Mouse (Mus musculus) mouse trophoblast stem cell (cell line): ENCODE data around the gene Sirt6.

ENCODE experiments used
- in situ Hi-C, 2 experiments: fragments of 300-500 bp; cut with MseI, MboI; formaldehyde crosslinking; loops; 2 replicates in 1 of 2; 3 replicates in 1 of 2; pipeline ENCODE4 v1.15.1; 2025

Sirt6 gene

DNA sequence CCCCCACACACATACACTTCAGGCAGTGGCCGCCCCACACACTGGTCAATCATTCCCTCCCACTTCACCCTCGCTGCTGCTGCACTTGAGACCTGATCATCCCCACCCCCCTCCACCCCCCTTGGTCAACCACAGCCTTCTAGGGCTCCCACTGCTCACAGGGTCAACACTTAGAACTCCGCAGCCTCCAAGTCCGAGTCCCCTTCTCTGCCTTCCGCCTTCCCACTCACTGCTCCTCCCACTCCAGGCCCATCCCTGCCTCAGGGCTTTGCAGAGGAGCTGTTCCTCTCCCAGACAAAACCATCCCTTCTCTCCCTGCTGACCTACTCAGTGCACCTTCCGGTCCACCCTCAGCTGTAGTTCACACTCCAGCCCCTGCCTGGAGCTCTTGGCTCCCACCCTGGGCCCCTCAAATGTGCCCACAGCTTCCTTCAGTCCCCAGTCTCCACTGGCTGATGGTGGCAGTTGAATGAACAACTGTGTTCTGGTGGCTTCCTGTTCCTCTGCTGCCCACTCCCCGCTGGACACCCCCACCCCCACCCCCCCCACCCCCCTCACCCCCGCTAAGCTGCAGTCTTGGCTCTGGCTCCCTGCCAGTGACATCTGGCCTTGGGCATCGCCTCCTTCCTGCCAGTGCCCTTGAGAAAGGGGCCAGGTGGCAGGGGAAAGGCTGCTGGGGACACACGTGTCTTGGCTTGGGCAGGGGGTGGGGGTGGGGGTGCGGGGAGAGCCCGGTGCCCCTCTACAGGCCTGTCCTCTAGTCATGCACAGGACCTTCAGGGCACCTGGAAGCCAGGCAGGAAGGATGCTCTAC is 30.3 kb downstream of the Sirt6 start:
- in situ Hi-C loops = no loop called here

DNA sequence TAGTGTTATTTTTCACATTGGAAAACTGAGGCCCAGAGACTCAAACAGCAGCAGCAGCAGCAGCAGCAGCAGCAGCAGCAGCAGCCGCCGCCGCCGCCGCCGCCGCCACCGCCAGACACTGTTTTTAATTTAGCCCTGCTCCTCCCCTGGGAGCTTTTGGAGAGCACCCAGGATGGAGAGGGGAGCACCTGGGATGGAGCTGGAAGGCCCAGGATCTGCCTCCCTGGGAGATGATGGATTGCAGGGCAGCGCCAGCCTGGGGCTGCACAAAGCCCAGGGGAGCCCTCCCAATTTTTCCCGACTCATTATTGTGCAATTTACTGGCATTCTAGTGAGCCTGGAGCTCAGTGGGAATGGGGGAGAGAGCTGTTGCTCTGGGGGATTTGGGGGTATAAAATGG is 31.0 kb downstream of the Sirt6 start:
- in situ Hi-C loops = no loop called here

DNA sequence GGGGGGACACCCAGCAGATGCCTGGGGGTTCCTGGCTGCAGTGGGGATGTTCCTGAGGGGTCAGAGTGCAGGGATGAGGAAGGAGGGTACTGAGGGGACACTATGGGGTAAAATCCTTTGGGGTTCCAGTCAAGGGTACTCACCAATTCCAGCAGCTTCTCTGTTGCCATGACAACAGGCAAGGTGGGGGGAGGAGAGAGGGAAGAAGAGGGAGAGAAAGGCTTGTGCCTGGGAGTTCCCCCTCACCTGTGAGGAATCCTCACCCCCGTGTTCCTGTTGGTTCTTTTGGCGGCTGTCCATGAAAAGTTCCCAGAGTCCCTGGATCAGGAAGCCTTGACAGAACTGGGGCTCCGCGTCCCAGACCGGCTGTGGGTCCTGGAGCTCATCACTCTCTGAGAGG is 32.0 kb downstream of the Sirt6 start:
- in situ Hi-C loops = no loop called here

DNA sequence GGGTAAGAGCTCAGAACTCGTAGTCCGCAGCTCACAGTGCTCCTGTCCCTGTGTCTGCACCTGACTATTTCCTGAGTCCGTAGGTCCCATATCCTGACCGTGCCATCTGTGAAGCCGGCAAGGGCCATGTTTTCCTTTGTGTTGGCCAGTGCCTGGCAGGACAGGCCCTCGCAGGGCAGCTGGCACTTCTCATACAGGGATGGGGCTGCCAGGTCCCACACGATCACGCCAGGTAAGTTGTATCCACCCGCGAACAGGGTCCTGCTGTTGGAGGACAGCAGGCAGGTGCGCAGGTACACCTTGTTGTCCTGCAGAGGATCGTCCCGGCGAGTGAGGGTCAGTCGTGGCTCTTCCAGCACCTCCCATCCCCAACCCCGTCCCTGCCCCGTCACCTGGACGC is 33.7 kb downstream of the Sirt6 start:
- in situ Hi-C loops = no loop called here

DNA sequence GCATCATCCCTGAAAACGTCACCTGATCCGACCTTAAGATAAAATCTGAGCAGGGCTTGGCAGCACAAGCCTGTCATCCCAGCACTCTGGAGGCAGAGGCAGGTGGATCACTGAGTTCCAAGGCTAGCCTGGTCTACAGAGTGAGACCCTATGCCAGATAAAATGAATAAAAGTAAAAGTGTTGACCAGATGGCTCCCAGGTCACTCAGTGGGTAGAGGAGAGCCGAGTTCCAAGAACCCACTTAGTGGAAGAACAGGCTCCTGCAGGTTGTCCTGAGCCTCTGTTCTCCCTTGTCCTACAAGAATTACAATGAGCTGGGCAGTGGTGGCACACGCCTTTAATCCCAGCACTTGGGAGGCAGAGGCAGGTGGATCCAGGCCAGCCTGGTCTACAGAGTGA is 34.4 kb downstream of the Sirt6 start:
- in situ Hi-C loops = no loop called here

DNA sequence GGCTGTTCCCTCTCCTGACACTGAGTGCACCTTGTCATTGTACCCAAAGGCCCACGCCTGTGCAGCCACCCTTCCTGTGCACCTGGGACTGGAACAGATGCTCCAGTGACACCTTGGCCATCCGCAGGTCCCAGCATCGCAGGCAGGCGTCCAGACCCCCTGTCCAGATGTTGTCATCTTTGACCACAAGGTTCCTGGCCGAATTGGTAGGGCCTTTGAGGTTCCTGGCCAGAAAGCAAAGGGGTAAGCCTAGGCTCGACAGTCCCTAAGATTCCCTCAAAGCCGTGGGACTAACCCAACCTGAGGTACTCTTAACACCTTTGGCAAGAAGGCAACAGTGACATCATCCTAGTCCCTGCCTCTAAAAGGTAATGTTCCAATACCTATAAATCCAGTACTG is 35.0 kb downstream of the Sirt6 start:
- in situ Hi-C loops = no loop called here

DNA sequence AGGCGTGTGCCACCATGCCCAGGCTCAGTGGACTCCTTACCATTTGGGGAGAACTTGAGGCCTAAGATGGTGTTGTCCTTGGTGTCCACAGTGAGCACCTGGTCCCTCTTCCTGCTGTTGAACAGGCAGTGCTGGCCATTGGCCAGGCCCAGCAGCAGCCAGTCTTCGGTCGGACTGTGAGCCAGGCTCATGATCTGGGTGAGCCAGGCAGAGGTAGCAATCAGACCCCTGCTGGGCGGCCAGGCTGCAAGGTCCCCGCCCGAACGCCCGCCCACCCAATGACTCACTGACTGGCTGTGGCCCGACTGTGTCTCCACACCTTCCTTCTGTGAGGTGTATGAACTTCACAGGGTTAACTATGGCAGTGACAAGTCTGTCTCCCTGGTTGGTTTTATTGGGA is 35.8 kb downstream of the Sirt6 start:
- in situ Hi-C loops = no loop called here

DNA sequence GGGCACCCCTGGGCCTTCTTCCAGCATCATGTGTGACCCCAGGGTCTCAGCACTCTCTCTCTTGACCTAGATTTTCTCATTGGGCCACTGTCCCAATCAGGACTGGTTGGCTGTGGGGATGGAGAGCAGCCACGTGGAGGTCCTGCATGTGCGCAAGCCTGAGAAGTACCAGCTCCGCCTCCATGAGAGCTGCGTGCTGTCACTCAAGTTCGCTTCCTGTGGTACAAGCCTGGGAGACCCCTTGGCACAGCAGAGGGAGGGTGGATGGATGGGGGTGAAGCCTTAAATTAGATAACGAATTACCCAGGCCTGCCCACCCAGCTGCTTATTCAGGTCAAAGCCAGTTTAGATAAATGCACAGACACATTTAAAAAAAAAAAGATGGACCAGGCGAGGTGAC is 38.9 kb downstream of the Sirt6 start:
- in situ Hi-C loops = no loop called here

DNA sequence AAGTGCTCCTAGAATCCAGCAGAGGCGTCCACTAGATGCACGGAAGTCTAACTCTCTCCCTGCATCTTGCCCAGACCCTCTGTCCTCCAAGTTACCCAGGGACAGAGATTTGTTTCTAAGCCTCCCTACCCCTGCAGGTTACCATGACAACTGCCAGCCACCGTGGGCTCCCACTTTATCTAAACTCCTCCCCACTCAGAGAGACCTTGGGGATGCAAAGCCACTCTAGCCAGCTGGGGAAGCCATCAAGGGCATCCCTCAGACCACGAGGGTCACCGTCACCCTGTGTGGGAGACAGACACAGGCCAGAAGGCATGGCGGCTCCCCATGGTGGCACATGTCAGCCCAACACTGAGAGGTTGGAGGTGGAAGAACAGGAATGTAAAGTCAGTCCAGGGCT is 44.2 kb downstream of the Sirt6 start:
- in situ Hi-C loops = no loop called here

DNA sequence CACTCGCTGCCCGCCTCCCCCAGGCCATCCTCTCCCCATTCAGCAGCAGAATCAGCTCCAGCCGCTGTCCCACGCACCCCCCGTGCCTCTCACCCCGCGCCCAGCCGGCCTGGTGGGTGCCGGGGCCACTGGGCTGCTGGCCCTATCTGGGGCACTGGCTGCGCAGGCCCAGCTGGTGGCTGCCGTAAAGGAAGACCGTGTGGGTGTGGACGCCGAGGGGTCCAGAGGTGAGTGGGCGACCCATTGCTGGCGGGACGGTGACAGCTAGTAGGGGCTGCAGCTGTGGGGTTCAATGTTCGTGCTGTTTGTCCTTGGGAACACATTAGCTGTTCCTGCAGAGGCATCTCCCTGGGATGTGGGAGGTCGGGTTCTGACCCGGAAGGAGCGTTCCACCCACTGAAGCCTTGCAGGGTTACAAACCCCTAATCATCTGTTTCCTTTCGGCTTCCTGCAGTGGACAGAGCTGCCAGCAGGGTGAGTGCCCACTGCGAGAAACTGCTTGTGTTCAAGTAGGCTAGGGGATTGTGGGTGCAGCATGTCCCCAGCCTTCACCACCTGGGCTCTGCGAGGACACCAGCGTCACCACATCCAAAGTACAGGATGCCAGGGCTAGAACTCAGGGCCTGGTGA is 47.0 kb downstream of the Sirt6 start:
- in situ Hi-C loops = no loop called here

DNA sequence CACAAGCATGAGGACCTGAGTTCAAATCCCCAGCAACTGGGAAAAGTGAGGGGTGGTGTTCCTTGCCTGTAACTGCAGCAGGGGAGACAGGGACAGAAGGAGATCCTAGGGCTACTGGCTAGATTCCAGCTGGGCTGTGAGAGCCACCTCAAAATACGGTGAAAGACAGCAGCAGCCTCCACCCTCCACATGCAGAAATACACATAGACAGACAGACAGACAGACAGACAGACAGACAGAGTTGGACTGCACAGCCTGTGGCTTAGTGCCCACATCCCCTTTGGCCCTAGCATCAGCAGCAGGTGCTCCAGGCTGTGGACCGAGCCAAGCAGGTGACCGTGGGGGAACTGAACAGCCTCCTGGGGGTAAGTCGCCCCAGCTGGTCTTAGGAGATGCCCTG is 47.6 kb downstream of the Sirt6 start:
- in situ Hi-C loops = no loop called here

DNA sequence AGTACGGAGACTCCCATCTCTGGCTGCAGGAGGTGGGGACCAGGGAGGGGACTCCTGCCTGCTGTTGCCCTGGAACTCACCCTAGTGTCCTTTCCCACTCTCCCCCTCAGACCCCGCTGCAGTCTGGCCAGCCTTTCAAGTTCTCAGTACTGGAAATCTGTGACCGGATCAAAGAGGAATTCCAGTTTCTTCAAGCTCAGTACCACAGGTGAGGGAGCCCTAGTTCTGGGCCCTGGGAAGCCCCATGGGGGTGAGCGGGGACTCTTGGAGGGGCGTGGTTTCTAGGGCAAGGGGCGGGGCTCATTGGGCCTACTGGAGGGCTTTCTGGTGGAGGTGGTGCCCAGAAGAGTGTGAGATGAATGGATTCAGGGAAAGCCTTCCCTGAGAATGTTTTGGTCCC is 51.9 kb downstream of the Sirt6 start:
- in situ Hi-C loops = no loop called here

DNA sequence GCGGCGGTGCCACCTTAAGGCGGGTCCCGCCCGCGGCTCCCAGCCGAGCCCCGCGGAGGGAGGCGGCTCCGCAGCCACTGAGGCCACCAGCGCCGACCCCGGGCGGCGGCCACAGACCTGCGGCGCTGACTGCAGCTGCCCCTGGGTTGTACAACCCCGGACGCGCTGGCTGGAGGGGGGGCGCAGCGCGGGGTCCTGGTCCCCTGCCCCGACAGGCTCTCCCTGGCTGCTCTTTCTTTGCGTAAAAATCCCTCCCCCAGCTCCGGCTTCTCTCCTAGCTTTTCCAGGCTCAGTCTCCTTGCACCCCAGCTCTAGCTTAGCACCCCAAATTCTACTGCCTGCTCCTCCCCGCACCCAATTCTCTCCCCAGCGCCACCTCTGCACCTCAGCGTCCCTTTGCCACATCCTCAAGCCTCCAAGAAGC is 52.4 kb downstream of the Sirt6 start:
- in situ Hi-C loops = no loop called here

DNA sequence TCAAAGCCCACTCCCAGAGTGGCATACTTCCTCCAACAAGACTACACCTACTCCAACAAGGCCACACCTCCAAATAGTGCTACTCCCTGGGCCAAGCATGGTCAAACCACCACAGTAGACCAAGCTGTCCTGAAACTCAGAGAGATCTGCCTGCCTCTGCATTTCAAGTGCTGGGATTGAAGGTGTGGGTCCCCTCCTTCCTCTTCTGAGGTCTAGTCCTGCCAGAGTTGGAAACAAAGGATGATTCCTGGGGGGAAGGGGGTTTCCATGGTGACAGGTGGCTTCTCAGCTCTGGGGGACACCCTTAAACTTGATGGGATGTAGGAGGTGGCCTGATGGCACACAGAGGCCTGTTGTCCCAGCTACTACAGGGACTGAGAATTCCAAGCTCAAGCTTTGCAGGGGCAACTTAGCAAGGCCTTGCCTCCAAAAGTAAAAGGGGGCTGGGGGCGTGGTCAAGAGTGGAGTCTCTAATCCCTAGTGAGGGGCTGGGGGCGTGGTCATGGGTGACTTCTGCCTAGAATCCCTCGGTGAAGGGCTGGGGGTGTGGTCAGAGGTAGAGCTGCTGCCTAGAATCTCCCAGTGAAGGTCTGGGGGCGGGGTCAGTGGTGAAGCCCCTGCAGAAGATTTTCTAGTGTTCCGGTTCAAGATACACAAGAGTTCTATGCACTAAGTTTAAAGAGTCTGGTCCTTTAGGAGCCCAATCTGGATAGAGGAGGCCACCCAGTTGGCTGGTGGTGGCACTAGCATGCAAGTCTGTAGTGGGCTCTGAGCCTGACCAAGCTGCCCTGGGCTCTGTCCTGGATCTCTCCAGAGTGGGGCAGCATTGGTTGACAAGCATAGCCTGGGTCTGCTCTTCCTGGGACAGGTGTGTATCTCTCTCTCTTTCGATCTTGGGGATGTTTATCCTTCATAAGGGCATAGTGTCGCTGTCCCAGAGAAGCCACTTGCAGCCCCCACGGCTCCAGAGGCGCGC is 53.2 kb downstream of the Sirt6 start, which contains the start of gene Tle2:
Gene Tle2, plus strand, starts transcription at position 481 of the 976 bp plus-strand sequence.
- in situ Hi-C loops = no loop called here

DNA sequence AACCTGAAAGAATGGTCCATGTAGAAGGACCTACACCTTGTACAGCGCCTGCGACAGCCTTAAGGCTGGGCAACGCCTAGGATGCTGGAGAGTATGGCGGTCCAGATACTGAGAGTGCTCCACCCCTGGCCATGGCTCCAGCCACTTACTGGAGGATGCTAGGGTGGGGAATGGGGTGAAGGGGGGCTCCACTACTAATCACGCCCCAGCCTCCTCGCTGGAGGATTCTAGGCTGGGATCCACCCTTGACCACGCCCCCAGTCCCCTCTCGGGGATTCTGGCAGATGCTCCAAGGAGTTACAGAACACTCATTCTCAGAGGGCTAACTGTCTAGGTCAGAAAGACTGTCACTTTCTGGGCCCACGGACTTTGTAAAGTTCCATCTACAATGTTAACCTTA is 54.6 kb downstream of the Sirt6 start:
- in situ Hi-C loops = no loop called here

DNA sequence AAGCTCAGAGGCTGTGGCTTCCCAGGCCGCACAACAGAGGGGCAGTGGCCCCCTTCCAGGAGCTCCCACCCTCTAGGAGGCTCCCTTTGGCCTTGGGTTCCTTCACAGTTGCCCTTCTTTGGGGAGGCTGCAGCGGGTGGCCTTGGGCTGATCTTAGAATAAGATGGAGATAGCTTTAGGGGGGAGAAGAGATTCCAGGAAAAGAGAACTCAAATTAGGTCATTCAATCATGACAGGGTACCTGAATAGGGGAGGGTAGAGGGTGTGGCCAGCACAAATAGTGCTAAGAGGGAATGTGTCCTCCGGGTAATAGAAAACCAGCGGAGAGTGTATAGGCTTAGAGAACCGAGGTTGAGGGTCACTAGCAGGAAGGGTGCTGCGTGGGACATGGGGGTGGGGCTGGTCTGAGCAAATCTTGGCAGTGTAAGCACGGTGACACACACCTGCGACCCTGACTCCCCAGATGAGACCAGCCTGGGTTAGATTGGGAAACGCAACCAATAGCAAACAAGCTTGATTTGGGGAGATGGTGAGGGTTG is 55.4 kb downstream of the Sirt6 start:
- in situ Hi-C loops = no loop called here
